Mouse (Mus musculus): ENCODE measurements around the gene Retsat.

Retsat gene

GRCm38 (mm10) chr6:72622917-72623316 lies 24.6 kb downstream of the Retsat start:
- no peak for DNase-seq (ENCODE audit: extremely low spot score, low read depth, low spot score)

GRCm38 (mm10) chr6:72623661-72624402 lies 25.6 kb downstream of the Retsat start:
- DNase-seq (ENCODE audit: extremely low spot score, low read depth, low spot score): no peak

DNA sequence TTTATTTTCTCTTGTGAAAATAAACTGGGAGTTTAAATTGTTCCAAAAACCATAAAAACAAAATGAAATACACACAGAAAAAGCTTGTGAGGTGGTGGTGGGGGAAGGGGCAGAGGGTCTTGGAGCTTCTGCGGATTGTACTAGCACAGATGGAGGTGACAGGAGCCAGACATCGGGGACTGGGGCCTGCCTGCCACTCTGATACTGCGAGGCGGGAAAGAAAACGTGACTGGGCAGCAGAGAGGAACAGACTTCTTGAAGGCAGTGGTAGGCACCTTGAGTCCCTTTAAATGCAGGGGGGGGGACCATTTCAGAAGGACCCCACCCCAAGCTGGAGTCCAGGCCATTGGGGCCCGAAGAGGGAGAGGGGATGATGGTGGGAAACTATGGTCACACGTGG lies 28.1 kb downstream of the Retsat start:
- no peak for DNase-seq (ENCODE audit: extremely low spot score, low read depth, low spot score)

GRCm38 (mm10) chr6:72627276-72627675 lies 29.0 kb downstream of the Retsat start:
- no peak for DNase-seq (ENCODE audit: extremely low spot score, low read depth, low spot score)

DNA sequence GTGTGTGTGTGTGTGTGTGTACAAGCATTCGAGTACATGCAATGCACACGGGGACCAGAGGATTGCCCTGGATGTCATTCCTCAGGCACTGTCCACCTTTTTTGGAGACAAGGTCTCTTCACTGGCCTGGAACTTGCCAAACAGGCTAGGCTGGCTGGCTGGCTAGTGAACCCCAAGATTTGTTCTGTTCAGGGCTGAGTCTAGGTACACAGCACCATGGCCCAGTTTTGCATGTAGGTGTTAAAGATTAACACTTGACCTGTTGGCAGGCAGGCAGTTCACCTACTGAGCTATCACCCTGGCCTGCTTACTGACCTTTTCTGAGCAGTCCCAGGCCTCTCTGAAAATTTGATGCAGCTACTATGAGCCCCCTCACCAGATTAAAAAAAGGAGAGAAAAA lies 32.1 kb downstream of the Retsat start:
- DNase-seq (ENCODE audit: extremely low spot score, low read depth, low spot score): no peak

DNA sequence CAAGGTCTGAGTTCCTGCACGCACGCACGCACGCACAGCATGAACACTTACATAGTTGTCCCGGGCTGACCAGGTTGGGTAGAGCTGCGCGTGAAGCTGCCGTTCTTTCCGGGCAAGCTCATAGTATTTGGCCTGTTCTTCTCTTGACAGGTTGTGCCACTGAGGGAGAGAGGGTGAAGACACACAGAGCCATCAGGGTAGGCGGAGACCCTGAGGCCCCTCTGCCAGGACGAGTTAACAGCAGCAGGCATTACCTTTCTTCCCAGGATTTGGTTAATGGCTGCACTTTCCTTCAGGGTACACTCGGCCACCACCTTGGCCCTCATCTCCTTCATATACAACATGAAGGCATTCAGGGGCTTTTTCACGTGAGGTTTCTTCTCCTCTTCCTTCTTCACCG lies 32.7 kb downstream of the Retsat start:
- DNase-seq (ENCODE audit: extremely low spot score, low read depth, low spot score): no peak

DNA sequence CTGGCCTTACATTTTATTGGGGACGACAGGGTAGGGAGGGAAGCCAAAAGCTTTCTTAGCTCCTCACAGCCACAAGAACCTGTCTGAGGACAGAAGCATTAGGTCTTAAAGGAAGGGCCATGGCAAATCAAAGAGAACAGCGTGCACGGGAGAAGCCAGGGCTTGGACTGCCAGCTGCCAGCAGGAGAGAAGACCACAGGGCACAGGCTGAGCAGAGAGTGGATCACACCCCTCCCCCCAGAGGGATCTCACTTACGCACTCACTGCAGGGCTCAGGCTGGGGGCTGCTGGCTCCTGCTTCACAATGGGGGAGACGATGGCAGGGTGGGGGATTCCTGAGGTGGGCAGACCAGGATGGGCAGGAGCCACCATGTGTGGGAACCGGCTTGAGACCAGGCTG lies 33.4 kb downstream of the Retsat start:
- DNase-seq (ENCODE audit: extremely low spot score, low read depth, low spot score): no peak

GRCm38 (mm10) chr6:72634311-72634710 lies 36.0 kb downstream of the Retsat start:
- no peak for DNase-seq (ENCODE audit: extremely low spot score, low read depth, low spot score)

GRCm38 (mm10) chr6:72635760-72636431 lies 37.6 kb downstream of the Retsat start:
- peak; percentile 81 for DNase-seq (ENCODE audit: extremely low spot score, low read depth, low spot score)

GRCm38 (mm10) chr6:72636940-72637339 lies 38.7 kb downstream of the Retsat start:
- DNase-seq (ENCODE audit: extremely low spot score, low read depth, low spot score): no peak

DNA sequence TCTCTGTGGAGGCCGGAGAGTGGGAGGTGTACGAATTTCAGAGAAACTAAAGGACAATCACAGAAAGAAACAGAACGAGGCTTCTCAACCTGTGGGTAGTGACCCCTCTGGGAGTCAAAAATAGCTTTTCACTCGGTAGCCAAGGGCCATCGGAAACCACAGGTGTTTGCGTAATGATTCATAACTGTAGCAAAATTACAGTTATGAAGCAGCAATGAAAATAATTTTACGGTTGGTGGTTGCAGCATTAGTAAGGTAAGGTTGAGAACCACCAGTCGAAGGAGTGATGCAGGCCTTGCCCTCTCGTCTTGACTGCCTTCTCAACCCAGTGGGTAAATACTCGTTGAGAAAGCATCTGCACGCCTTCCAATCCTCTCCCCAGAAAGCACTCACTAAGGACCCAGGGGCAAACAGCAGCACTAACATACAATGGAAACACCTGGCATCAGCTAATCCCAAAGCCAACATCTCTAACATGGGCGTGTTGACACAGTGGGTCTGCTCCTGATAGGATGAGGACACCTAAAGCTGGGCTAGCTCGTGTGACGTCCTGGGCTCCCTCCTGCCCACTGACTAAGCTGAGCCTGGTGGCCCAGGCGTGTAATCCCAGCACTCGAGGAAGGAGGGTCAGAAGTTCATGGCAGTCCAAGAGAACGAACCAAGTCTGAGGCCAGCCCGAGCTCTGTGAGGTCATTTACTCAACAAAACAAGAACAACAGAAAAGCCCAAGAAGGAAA lies 43.1 kb downstream of the Retsat start:
- DNase-seq (ENCODE audit: extremely low spot score, low read depth, low spot score): no peak

DNA sequence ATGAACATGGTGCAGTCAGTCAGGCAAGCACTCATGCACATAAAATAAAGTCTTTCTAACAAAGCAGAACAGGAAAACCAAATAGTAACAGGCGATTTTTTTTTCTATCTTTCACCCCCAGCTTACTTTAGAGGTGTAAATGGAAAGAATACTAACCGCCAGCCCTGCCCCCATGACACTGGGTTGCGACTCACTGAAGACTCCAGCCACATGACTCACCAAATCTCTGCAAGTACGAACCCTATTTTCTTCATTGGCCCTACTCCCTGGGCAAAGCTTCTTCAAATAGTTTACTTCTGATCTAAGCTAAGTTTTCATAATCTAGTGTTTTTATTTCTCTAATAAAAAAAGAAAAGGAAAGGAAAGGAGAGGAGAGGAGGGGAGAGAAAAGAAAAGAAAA lies 46.3 kb downstream of the Retsat start:
- no peak for DNase-seq (ENCODE audit: extremely low spot score, low read depth, low spot score)

DNA sequence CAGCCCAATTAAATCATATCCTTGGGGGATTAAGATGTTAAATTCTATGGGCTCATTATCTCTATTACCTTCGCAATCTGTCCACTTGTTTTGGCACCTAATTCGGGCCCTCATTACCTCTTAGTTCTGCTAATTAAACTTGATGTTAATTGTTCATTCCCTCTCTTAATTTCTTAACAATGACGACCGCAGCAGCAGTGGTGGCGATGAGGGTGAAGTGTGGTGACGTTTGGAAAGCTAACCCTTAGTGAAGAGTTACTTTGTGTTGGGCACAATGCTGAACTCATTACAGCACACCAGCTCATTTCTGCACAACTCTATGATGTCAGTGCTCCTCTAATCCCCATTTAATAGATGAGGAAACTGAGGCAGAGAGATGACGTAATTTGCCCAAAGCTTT lies 47.1 kb downstream of the Retsat start:
- no peak for DNase-seq (ENCODE audit: extremely low spot score, low read depth, low spot score)

DNA sequence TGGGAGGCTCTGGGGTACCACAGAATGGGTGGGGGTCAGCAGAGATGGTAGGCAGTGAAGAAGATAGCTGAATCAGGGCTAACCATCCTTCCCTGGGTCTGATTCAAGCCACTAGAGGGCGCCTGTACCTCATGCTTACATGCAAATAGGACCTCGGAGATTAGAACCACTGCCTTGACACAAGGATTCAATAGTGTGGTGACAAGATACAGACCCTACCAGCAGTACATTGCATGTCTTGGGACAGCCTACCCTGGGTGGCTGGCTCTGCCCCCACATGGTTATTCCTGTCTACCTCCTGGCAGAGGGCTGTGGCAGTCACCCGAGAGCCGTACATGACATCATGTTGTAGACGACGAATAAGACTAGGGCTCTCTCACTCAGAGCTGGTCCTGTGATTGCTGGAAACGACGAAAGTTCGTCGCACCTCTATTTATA lies 49.1 kb downstream of the Retsat start:
- DNase-seq (ENCODE audit: extremely low spot score, low read depth, low spot score): no peak

DNA sequence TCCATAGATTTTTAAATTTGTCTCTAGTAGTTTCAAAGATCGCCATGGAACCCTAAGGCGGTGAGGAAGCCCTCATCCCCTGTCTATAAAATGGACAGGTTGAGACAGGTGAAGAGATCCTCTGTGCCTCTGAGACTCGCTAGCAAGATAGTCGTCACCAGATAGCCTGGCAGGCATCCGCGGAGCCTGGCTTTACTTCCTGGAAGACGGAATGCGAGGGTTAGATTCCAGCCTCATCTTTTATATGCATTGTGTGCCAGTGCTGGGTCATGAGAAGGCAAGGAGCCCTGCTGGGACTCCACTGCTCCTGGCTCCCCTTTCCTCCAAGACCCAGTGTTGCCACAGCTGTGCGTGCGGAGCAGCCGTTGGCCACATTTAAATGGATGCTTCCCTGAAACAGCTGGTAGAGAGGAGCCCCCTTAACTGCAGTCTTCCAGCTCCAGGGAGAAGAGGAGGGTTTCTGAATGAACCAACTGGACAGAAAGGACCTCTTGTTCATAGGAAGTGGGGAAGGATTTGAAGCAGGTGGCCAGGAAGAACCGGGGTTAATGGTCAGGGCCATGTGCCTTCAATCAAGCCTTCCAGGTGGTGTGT lies 49.8 kb downstream of the Retsat start:
- no peak for DNase-seq (ENCODE audit: extremely low spot score, low read depth, low spot score)

DNA sequence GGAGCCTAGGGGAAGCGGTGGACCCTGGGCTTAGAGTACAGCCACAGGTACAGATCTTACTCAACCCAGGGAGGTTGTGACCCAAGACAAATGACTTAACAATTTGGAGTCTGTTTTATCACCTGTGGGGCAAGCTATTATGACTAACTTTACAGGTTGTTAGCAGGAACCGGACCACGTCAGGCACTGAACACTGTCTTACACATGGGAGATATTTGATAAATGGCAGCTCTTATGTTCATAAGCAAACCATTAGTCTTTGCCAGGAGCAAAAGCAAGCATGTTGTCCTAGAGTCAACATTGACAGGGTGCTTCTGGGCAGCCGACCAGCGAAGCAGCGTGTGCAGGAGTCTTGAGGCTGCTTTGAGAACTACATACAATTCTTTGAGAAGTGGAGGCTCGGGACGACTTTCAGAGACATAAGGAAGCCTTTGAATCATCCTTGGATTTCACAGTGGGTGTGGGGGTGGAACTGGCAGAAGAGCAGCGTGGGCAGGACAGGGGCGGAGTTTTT lies 52.1 kb downstream of the Retsat start:
- DNase-seq (ENCODE audit: extremely low spot score, low read depth, low spot score): no peak

GRCm38 (mm10) chr6:72653419-72653818 lies 55.1 kb downstream of the Retsat start:
- no peak for DNase-seq (ENCODE audit: extremely low spot score, low read depth, low spot score)

- no peak for DNase-seq (ENCODE audit: extremely low spot score, low read depth, low spot score)
Observed at GRCm38 (mm10) chr6:72654355-72654754, 56.1 kb downstream of the Retsat start.

- peak; percentile 95 for DNase-seq (ENCODE audit: extremely low spot score, low read depth, low spot score)
Observed at GRCm38 (mm10) chr6:72655309-72656052, 57.2 kb downstream of the Retsat start.

- DNase-seq (ENCODE audit: extremely low spot score, low read depth, low spot score): no peak
Observed at GRCm38 (mm10) chr6:72656053-72656442, 57.8 kb downstream of the Retsat start.

DNA sequence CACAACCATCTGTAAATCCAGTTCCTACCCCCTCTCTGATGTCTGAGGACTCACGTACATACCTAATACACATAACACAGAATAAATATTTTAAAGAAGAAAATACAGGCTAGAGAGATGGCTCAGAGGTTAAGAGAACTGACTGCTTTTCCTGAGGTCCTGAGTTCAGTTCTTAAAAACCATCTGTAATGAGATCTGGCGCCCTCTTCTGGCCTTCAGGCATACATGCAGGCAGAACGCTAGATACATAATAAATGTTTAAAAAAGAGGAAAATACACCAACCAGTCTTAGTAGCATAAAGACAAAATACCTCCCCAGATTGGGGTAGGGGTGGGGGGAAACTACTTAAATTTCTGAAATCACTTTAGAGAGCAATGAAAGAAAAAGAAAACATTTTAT lies 59.7 kb downstream of the Retsat start:
- DNase-seq (ENCODE audit: extremely low spot score, low read depth, low spot score): no peak

Data from hindlimb bud, embryonic 11.5 days (tissue).